Mouse (Mus musculus) hindbrain, embryonic 16.5 days (tissue): ENCODE data around the gene Zfp786. TPM values are rescaled to one million over a fixed set of nuclear protein-coding genes. Genes with fewer than 3 reads are reported as not detected.
"Not testable (repeated sequence)": the region's sequence is repeated elsewhere in the genome, so short reads cannot be mapped to it uniquely, and the experiment has no call there.

Experiments
- ATAC-seq: fragments of 200-750 bp; cut with Nextera tagmentation; 2 replicates; pipeline ENCODE4 v1.8.0; 2017; ENCODE audit warnings: moderate TSS enrichment, moderate library complexity
- H3K27ac ChIP-seq: fragments of 300-500 bp; sonication (generic); 2 replicates; pipeline ENCODE4 v1.5.1; 2014; ENCODE audit warnings: low read depth, mild to moderate bottlenecking, control low read depth, low read length, moderate library complexity
- H3K27me3 ChIP-seq: fragments of 300-500 bp; sonication (generic); replicated peaks from 2 replicates; pipeline ENCODE4 v1.6.1; 2014; ENCODE audit warnings: low read length; ENCODE audit not compliant: control insufficient read depth, insufficient read depth
- H3K36me3 ChIP-seq: fragments of 300-500 bp; sonication (generic); 2 replicates; pipeline ENCODE4 v1.6.1; 2014; ENCODE audit warnings: mild to moderate bottlenecking, low read length, moderate library complexity, mixed read lengths; ENCODE audit not compliant: control insufficient read depth, insufficient read depth
- H3K4me1 ChIP-seq: fragments of 300-500 bp; sonication (generic); 2 replicates; pipeline ENCODE4 v1.6.1; 2014; ENCODE audit warnings: low read depth, low read length; ENCODE audit not compliant: control insufficient read depth, insufficient read depth
- H3K4me2 ChIP-seq: fragments of 300-500 bp; sonication (generic); 2 replicates; pipeline ENCODE4 v1.6.1; 2014; ENCODE audit warnings: mild to moderate bottlenecking, low read length, control low read depth, moderate library complexity
- H3K4me3 ChIP-seq: fragments of 300-500 bp; sonication (generic); 2 replicates; pipeline ENCODE4 v1.5.1; 2014; ENCODE audit warnings: mild to moderate bottlenecking, low read length, control low read depth, moderate library complexity
- H3K9ac ChIP-seq: fragments of 300-500 bp; sonication (generic); 2 replicates; pipeline ENCODE4 v1.6.1; 2014; ENCODE audit warnings: low read depth, mild to moderate bottlenecking, control low read depth, low read length, moderate library complexity
- H3K9me3 ChIP-seq: fragments of 300-500 bp; sonication (generic); 2 replicates; pipeline ENCODE4 v1.6.1; 2014; ENCODE audit warnings: mild to moderate bottlenecking, low read length, moderate library complexity; ENCODE audit not compliant: control insufficient read depth
- WGBS: fragments of 180-500 bp; shearing (Covaris S2); extraction: QIAGEN DNeasy Blood & Tissue Kit; methylation state at CpG from one replicate; pipeline ENCODE4 v1.1.7; 2014; 5-methylcytosine and 5-hydroxymethylcytosine counted together
- polyA plus RNA-seq: library from polyadenylated mRNA; unstranded; fragments of >200 nt; fragmentation: Nextera tagmentation; extraction: Ambion mirVana; gene quantifications from 2 replicates; pipeline ENCODE4 v1.2.1, GENCODE M21; 2015

The Zfp786 gene
- polyA plus RNA-seq, 1 experiment from 2014 or later: 13.9 TPM

DNA sequence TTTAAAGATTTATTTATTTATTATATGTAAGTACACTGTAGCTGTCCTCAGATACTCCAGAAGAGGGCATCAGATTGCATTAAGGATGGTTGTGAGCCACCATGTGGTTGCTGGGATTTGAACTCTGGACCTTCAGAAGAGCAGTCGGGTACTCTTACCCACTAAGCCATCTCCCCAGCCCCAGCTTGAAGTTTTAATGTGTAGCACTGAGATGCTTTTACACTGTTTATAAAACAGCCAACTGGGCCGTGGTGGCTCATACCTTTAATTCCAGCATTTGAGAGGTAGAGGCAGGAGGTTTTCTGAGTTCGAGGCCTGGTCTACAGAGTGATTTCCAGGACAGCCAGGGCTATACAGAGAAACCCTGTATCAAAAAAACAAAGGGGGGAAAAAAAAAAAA is 27.1 kb upstream of the Zfp786 start:
- ATAC-seq, H3K9me3 ChIP-seq, H3K4me3 ChIP-seq, H3K9ac ChIP-seq, H3K27me3 ChIP-seq, H3K27ac ChIP-seq, H3K4me2 ChIP-seq, H3K4me1 ChIP-seq: not testable (repeated sequence)
- H3K36me3 ChIP-seq: peaks cover 16% of the 10 kb centered on the region
- WGBS: 88% methylated on average over 3 of the region's 3 CpGs

DNA sequence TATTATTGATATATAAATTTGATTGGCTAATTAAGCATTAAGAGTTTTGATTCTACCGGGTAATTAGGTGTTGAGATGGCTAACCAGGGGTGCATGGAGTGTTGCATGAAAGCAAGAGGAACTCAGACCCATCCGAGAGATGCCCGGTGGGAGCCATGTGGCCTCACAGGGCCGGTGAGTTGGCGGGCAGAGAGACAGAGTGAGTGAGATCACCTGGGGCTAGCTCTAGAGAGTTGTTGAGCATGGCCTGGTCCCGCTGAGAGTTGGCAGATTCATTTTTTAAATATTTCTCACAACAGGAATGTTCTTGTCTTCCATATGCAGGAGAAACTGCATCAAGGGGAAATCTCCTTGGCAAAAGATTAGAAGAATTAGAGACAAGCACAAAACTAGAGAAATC is 26.6 kb upstream of the Zfp786 start:
- no peak for ATAC-seq
- no peak overlapping the region for H3K9ac ChIP-seq
- no peaks in the 10 kb centered on the region for H3K27me3 ChIP-seq
- H3K9me3 ChIP-seq: no peaks in the 10 kb centered on the region
- H3K27ac ChIP-seq: no peak overlapping the region
- H3K4me3 ChIP-seq: no peak overlapping the region
- no peak overlapping the region for H3K4me2 ChIP-seq
- H3K36me3 ChIP-seq: peaks cover 16% of the 10 kb centered on the region
- H3K4me1 ChIP-seq: no peaks in the 10 kb centered on the region
- 96% methylated on average over 6 of the region's 6 CpGs for WGBS

DNA sequence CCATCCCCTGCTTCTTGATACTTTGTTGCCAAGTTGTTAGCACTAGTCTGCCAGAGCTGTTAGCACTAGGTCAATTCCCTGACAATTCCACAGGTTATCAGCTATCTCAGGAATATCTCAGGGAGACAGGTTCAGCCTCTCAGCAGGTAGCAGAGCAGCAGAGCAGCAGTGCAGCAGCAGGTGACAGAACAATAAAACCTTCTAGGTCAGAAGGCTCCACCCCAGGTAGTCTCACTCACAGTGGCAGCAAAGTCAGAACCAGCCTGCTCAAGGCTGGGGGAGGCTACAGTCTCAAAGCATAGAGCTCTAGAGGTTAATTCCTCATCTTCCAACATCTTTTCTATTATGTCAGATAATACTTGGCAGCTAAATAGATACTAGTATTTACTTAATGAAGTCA is 15.1 kb upstream of the Zfp786 start:
- ATAC-seq: no peak
- no peak overlapping the region for H3K4me3 ChIP-seq
- no peak overlapping the region for H3K27ac ChIP-seq
- no peak overlapping the region for H3K4me2 ChIP-seq
- H3K27me3 ChIP-seq: no peaks in the 10 kb centered on the region
- H3K9me3 ChIP-seq: no peaks in the 10 kb centered on the region
- no peak overlapping the region for H3K9ac ChIP-seq
- no peaks in the 10 kb centered on the region for H3K4me1 ChIP-seq
- H3K36me3 ChIP-seq: peaks cover 3% of the 10 kb centered on the region

DNA sequence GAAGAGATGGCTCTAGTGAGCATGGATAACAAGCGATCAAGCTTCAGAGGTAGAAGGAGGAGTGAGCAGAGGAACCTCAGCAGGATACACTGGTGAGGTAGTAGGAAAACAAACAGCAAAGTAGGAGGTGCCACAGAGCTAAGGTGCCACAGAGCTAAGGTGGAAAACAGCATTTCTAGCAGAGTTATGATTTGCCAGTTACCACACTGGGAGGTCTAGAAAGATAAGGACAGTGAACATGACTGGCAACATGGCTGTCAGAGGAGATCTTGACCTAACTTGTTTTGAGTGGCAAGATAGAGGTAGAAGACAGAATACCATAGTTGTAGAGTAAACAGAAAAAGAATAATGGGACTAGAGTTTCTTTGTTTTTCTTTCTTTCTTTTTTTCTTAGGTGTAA is 11.7 kb upstream of the Zfp786 start:
- no peak overlapping the region for H3K27ac ChIP-seq
- no peak for ATAC-seq
- H3K36me3 ChIP-seq: peaks cover 4% of the 10 kb centered on the region
- WGBS: 92% methylated on average over 1 of the region's 1 CpGs
- no peak overlapping the region for H3K9ac ChIP-seq
- no peaks in the 10 kb centered on the region for H3K27me3 ChIP-seq
- H3K4me2 ChIP-seq: no peak overlapping the region
- no peaks in the 10 kb centered on the region for H3K9me3 ChIP-seq
- peaks cover 6% of the 10 kb centered on the region for H3K4me1 ChIP-seq
- H3K4me3 ChIP-seq: no peak overlapping the region

DNA sequence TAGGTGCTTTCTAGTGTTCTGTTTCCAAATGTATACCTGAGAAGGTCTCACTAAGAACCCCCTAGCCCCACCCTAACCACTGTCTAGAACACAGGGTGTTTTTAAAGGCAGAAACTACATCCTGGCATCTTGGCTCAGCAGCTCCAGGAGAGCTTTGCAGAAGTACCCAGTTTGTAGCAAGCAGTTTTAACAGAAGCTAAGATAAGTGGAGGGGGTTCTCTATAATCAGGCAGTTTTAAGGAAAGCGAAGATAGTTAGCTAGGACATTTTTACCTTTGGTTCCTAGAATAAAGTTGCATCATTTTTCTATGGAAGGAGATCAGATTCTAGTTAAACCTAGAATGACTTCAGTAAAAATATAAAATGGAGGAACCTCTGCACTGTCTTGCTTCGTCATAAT is 11.2 kb upstream of the Zfp786 start:
- no peak overlapping the region for H3K4me2 ChIP-seq
- peaks cover 9% of the 10 kb centered on the region for H3K4me1 ChIP-seq
- no peak overlapping the region for H3K4me3 ChIP-seq
- no peak overlapping the region for H3K27ac ChIP-seq
- 98% methylated on average over 2 of the region's 2 CpGs for WGBS
- H3K27me3 ChIP-seq: no peaks in the 10 kb centered on the region
- H3K9ac ChIP-seq: no peak overlapping the region
- no peak for ATAC-seq
- H3K36me3 ChIP-seq: peaks cover 4% of the 10 kb centered on the region
- no peaks in the 10 kb centered on the region for H3K9me3 ChIP-seq

DNA sequence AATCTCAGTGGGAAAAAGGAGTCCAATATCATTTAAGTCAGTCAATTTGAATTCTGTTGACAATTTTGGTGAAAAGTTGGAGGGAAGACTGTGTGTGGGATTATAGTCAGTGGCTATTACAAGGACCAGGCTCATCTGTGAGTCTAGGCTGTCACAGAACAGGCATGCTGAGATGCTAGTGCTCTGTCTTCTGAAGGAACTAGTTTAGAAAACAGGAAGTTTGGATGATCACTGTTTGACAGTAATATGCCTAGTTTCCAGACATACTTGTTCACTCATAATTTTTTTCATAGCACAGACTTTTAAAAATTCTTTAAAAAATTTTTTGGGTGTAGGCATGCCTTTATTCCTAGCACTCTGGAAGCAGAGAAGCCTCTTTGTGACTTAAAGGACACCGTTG is 10.4 kb upstream of the Zfp786 start:
- Histone ChIP-seq H3K9ac (no peak overlapping the region), H3K36me3 (peaks cover 4% of the 10 kb centered on the region), H3K9me3 (no peaks in the 10 kb centered on the region), H3K4me2 (no peak overlapping the region), H3K4me3 (no peak overlapping the region), H3K27ac (no peak overlapping the region), H3K27me3 (no peaks in the 10 kb centered on the region), H3K4me1 (peaks cover 12% of the 10 kb centered on the region)
- 97% methylated on average over 1 of the region's 1 CpGs for WGBS
- ATAC-seq: no peak

DNA sequence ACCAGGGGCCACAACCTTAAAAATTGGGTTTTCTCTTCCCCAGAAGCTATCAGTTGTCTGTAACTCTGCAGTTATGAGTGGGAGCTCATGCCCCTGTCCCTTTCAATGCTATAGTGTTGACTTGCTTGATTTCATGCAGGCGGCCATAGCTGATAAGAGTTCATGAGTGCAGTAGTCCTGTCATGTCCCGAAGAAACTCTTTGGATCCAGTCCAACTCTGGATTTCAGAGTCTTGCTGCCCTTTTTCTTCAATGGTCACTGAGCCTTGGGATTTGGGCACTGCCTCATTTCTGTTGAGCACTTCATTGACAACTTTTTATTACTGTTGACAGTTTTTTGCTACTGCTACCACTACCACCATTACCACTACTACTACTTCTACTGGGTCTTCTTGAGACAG is 7.0 kb upstream of the Zfp786 start:
- no peak overlapping the region for H3K9ac ChIP-seq
- 85% methylated on average over 2 of the region's 2 CpGs for WGBS
- ATAC-seq: no peak
- H3K4me1 ChIP-seq: peaks cover 12% of the 10 kb centered on the region
- H3K9me3 ChIP-seq: no peaks in the 10 kb centered on the region
- no peak overlapping the region for H3K4me2 ChIP-seq
- H3K27ac ChIP-seq: no peak overlapping the region
- no peak overlapping the region for H3K4me3 ChIP-seq
- peaks cover 4% of the 10 kb centered on the region for H3K36me3 ChIP-seq
- no peaks in the 10 kb centered on the region; the same call in 1 of the 2 replicates for H3K27me3 ChIP-seq

DNA sequence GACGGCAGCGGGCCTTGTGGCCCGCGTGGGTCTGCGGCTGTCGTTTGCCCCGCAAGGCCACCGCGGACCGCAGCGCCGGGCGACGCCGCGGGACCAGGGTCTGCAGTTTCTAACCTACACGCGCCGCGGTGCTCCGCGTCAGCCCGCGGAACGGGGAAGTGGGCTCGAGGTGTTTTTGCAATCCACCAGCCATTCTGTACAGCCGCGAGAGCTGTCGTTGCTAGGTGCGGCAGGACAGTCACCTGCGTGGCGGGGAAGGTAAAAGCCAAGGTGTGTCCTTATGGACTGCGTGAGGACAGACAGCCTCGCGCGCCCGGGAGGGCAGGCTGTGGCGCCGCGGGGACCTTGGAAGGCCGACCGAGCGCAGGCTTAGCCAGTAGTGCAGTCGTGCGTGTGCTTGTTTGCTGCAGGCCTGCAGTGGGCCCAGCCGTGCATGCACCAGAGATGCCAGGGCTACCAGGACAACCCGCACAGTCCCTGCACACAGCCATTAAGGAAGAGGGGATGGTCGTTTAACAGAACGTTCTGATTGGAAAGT is 5.4 kb upstream of the Zfp786 start:
- no peaks in the 10 kb centered on the region; the same call in 1 of the 2 replicates for H3K27me3 ChIP-seq
- H3K4me1 ChIP-seq: peaks cover 12% of the 10 kb centered on the region
- H3K9me3 ChIP-seq: no peaks in the 10 kb centered on the region
- WGBS: under 1% methylated on average over 49 of the region's 49 CpGs
- ATAC-seq: peak; percentile 84
- H3K4me3 ChIP-seq: peak overlapping the region; percentile 96
- H3K9ac ChIP-seq: peak overlapping the region; percentile 92
- peaks cover 4% of the 10 kb centered on the region; the same call in 1 of the 2 replicates for H3K36me3 ChIP-seq
- peak overlapping the region; percentile 98 for H3K27ac ChIP-seq
- H3K4me2 ChIP-seq: peak overlapping the region; percentile 79

DNA sequence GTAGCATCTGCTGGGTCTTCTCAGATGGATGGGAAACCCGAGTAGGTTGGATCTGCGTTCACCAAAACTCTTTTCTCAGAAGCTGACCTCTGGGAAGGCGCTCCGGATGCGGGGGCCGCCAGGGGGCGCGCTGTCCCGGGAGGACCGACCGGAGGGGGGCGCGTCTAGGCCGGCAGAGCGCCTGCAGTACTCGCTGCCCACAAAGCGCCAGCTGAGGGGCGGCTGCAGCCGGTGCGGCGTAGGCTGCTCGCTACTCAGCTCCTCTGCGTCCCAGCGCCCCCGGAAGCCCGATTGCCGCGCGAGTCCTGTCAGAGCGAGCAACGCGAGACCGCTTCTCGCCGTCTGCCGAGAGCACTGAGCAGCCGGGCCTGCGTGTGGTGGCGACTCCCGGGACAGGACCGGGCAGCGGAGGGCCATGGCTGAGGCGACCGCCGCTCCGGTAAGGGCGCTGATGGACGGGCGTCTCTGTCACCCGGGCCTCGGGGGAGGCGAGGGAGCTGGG is 4.9 kb upstream of the Zfp786 start, which contains the start of gene Zfp398:
Gene Zfp398 (plus strand): TSS at position 180 of the 502 bp plus-strand sequence.
- Histone ChIP-seq H3K4me2 (peak within 1 kb of the TSS; percentile 79), H3K9me3 (no peaks in the 10 kb centered on the region), H3K9ac (peak within 1 kb of the TSS; percentile 92), H3K27ac (peak within 1 kb of the TSS; percentile 98), H3K4me1 (peaks cover 16% of the 10 kb centered on the region), H3K27me3 (no peaks in the 10 kb centered on the region; the same call in 1 of the 2 replicates), H3K36me3 (no peaks in the 10 kb centered on the region), H3K4me3 (peak within 1 kb of the TSS; percentile 96)
- under 1% methylated on average over 37 of the region's 52 CpGs for WGBS
- ATAC-seq: peak; percentile 94
